Mouse (Mus musculus) skeletal muscle tissue, adult 2 months (tissue): ENCODE data around the gene Tle6.
A peak's percentile ranks its signal among the peaks of the same experiment; 100 is the strongest.

Source experiments
- DNase-seq: peaks from one replicate; pipeline ENCODE4 v3.0.0-alpha.2; 2012; ENCODE audit warnings: low read depth, low spot score

Tle6 gene

DNA sequence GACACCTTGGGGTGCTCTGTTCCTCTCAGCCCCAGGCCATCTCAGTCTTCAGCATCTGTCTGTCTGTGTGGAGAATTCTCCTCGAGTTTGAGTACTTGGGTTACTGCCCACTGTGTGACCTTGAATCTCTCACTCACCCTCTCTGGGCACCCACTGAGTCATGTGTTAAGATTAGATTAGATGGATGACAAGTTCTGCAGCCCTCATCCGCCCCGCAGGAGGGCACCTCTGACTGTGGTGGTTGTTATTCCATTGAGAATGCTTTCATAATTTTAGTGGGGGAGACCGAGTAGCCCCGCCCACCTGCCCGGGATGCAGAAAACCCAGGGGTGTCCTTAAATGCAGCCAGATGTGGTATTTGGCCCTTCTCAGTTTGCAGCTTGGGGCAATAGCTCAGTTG, 37.4 kb downstream of the Tle6 start:
- no peak for DNase-seq

DNA sequence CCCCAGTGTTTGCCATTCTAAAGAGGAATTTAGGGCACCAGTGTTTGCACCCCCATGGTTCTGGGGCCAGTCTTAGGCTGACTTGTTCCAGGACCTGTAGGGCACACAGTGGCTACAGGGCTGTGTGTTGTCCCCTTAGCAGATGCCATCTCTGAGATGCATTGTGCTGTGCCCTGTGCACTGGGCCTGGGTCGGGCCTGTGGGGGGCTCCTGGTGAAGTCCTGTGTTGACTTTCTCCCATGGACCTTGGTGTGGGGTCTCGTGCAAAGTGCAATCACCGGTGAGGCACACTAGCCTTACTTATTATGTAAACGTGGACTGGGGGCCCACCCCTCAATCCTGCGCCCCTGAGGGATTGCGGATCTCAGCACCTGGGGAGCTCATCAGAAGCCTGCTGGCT, 38.5 kb downstream of the Tle6 start:
- DNase-seq, result no peak

DNA sequence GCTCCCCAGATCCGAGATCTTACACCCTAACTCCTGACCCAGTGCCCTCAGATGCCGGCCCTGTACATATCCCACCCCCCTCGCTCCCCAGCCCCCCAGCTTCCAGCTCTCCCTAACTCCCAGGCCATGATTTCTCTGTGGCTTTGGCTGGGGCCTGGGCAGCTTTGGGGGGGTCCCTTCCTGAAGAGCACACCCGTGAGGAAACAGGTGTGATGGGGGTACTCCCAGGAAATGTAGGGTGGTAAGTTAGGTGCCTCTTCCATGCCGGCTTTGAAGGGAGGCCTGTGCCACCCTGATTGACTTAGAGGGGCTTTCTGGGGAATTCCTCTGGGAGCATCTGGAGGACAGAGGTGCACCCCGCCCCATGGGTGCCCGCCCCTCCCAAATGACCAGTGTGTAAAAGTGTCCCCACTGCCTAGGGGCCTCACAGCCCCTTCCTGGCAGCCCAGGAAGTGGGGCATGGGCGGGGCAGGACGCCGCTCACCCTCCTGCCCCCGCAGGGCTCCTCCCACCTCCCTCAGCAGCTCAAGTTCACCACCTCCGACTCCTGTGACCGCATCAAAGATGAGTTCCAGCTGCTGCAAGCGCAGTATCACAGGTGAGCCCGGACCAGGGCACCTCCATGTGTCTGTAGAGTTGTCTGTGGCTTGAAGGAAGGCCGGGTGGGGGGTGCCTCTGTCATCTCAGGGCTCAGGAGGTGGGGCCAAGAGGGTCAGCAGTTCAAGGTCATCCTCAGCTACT, 40.0 kb downstream of the Tle6 start:
- no peak for DNase-seq

DNA sequence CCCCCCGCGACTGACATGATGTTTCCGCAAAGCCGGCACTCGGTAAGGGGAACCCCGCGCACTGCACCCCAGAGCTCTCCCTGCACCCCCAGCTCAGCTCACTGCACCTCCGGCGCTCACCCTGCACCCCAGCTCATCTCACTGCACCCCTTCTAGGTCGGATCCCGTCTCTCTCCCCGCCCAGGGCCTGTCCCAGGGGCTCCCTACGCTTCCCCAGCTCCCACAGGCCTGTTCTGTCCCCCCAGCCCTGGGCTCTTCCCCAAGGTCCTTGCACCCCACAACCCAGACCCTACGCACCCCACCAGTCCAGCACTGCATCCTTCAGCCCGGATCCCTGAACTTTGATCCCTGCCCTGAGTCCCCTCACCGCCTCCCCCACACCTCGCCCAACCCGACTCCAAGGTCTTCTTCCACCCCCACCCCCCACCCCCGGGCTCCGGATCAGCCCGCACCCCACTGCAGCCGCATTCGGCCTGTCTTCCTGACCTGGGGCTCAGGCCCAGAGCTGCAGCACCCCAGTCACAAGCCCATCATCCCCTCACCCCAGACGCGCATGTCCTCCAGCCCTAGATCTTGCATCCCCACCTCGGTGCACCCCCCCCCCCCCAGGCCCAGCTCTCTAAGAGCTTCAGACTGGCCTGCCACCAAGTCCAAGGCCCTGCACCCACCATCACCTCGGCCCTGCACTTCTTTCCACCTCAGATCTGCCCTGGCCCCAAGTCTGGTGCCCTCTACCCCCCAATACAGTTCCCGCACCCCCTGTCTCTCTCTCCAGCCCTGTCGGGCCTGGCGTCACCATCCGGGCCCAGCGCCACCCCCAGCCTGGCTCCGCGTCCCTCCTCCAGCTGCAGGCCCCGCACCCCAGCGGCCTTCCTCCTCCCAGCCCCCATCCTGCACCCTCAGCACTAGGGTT, 41.0 kb downstream of the Tle6 start:
- DNase-seq, result no peak

DNA sequence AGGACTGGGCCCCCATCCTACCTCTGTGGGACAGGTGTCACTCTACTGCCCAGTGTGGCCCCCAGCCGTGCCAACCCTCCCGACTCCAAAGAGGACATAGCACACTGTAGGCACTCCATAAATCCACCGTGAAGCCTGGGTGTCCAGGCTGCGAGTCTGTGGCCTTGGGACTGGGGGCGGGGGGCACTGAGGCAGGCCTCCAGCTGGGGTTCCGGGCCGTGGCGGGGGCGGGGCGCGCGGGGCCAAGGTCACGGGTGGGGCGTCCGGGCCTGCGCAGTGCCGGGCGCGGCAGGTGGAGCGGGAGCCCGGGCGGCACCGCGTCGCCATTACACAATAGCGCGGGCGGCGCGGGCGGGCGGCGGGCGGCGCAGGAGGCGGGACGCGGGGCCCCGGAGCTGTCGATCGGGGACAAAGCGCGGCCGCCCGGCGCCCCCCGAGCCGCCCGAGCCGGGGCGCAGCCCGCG, 41.7 kb downstream of the Tle6 start, which contains the start of gene Aes:
TSS of gene Aes (plus strand) at position 326 of the 464 bp plus-strand sequence.
- DNase-seq, result no peak

DNA sequence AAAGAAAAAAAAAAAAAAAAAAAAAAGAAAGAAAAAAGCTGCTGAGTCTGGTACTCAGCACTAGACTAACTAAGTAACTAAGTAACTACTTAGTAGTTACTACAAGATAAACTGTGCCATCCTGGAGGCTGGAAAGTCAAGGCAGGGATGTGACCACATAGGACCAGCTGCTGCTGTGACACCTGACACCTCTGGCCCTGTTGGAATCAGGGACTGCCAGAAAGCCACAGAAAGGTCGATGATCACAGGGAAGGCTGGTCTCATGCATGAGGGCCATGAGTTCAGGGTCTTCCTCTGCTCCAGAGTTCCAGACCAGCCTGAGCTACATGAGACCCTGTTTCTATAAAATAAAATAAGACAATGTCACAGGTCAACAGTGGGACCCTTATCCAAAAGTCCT, 43.4 kb downstream of the Tle6 start:
- no peak for DNase-seq

DNA sequence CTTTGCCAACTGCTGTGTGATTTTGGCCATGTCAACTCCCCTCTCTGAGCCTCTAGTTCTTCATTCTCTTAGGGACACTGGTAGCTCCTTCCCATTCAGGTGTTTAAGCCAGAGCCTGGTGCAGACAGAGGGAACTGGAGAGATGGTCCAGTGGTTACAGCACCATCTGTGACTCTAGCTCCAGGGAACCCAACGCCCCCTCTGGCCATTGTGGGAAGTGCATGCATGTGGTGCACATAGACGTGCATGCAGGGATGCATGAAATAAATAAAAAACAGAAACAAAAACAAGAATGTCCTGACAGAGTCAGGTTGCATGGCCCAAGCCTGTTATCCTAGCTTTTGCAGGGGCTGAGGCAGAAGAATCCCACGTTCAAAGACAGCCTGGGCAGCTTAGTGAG, 44.6 kb downstream of the Tle6 start:
- no peak for DNase-seq

DNA sequence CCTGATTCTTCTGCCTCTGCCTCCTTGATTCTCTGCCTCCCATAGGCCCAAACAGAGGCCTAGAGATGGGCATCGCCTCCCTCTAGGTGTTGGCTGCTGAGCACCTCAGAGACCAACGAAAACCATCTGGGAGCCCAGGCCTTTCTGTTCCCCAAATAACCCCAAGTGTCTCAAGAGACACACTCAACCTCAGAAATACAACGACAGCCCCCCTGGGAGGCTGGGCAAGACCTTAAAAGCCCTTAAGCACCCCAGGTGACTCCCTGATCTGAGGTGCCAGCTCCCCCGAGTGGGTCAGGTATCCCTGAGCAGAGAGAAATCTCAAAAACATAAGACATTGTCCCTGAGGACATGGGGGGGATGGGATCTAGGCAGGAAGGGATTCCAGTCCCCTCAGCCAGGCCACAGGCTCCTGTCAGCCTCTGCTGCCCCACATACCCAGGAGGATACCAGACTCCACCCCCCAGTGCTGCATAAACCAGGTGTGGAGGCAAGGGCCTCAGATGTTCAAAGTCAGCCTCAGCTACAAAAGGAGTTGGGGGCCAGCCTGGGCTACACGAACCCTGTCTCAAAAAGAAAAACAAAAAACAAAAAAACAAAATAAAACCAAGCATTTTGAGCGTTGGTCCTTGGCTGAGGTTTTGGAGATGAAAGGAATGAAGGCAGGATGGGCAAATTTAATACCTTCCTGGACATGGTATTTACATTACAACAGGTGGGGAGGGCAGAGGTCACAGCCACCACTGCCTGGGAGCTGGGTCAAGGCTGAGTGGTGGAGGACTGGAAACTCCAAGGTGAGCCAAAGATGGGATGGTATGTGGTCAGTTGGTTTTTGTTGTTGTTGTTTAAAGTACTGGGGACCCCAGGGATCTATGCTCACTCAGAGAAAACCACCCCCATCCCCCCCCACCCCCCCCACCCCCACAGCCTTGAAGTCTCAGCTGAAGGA, 46.8 kb downstream of the Tle6 start:
- DNase-seq, result no peak

DNA sequence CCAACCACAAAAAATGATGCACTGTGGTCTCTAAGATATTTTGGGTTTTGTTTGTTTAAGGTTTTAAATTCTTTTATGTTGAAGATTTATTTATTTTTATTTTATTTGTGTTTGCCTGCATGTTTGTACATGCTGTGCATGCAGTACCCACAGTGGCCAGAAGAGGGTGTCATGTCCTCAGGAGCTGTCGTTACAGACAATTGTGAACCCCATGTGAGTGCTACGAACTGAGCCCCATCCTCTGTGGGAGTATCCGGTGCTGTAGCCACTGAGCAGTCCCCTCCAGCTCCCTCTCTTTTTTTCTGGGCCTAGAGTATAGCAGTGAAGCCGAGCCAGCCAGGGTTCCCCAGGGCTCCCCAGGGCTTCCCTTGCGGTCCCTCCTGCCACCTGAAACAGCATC, 47.6 kb downstream of the Tle6 start:
- no peak for DNase-seq

DNA sequence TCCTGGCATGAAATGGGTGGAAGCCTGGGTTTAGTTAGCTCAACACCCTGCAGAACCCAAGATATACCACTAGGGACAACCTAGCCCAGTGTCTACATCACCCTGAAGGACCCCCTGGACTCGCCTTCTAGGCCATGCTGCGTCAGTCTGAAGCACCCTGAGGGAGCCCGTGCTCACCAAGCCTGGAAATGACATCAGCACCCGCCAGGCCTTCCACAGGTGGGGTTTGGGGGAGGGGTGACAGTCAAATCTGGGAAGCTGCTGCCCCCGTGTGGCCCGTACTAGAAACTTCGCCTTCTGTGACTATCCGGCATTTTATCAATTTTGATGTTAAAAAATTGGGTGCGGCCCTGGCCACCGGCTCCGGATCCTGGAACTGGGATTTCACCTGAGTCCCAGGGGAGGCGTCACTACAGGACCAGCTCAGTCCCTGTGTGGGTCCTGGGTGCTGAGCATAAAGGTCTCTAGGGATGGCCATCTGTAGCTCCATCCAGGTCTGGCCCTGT, 49.2 kb downstream of the Tle6 start:
- peak; percentile 92 for DNase-seq

DNA sequence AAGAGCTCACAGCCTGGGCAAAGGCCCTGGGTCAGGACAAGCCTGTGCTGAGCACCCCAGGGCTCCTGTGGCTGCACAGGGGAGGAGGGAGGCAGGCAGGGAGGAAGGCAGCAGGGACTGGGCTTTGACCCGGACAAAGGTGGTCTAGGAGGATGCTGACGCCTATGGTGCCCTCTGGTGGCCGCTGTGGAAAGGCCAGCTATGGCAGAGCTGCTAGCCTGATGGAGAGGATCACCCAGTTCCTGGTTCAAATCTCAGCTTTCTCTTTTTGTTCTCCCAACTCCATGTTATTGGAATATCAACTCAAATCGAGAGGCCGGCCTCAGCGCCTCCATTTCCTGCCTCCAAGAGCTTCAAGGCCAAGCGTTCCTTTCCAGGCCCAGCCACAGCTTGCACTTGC, 50.6 kb downstream of the Tle6 start:
- DNase-seq, result no peak

DNA sequence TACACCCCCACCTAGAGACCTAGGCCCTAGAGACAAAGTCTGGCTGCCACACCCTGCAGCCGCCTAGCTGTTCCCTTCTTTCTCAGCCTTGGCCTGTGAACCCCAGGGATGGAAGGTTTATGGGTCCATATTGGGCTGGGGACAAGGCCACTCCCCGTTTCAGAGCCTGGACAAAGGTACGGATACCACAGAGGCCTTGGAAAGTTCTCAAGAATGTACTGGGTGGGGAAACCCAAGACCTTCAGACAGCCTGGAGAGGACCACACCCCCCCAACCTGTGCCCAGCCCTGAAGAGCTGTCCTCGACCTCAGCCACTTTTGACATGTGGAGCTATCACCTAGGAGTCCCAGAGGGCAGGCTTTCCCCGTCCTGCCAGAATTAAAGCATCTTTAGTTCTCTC, 51.9 kb downstream of the Tle6 start:
- DNase-seq, result no peak

DNA sequence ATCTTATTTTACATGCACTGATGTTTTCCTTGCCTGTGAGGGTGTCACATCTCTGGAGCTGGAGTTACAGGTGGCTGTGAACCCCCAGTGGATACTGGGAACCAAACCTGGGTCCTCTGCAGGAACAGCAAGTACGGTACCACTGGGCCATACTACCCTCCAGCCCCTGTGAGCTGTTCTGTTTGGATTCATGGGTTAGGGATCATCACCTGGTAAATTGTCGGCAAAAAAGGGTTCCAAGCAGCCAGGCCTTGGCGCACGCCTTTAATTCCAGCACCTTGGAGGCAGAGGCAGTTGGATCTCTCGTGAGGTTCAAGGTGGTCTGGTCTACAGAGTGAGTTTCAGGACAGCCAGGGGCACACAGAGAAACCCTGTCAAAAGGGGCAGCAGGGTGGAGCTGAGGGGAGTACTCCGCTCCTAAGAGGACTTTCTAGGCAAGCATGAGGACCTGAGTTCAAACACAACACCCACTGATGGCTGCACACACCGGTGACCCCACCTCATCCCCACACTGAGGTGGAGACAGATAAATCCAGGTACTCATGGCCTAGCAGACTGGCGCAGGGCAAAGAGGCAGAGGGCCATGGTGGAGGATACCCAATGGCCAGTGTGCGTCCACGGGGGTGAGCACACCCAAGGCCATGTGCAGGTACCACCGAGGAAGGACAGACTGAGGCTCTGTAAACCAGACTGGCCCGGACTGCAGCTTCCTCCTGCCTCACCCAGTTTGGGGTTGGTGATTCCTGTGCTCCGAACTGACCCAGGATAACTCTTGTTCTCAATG, 53.9 kb downstream of the Tle6 start:
- no peak for DNase-seq

DNA sequence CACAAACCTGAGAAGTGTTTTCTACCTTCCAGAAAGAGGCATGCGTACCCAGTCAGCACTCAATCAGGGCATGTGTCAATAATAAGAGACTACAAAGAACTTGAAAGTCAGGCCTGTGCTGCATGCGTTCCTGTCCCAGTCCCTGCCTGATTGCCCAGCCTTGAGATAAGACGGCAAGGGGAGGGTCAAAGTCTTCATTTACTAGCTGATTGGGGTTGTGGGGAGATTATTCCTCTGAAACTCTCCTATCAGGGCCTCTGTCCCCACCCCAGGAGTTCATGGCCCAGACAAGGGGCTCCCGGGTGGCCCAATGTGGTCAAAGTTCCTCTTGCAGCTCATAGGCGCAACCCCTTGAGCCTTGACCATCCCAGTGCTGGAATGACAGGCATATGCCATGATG, 54.5 kb downstream of the Tle6 start:
- no peak for DNase-seq

DNA sequence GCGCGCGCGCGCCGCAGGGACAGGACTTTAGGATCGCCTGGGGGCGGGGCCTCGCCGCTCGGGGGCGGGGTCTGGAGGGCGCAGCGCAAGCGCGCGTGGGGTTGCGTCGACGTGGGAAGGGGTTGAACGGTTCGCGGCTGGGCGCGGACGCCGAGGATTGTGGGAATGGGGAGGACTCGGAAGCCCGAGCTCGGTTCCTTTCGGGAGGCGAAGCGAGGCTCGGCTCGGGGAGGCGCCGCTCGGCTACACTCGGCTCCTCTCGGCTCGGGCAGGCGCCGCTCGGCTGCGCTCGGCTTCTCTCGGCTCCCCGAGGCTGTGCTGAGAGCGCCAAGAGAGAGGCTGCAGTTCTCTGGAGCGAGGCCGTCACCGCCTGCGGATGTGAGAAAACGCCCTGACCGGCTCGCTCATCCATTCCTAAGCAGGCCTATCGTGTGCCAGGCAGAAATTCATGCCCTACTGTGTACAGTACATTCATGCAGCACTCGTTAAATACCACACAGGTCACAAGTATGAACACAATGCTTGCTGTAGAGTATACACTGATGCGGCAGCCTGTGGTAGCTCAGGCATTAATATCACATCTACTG, 55.6 kb downstream of the Tle6 start, which contains the start of gene Gna11:
TSS of gene Gna11 (minus strand) at position 30 of the 587 bp plus-strand sequence.
- DNase-seq, result peak; percentile 99

DNA sequence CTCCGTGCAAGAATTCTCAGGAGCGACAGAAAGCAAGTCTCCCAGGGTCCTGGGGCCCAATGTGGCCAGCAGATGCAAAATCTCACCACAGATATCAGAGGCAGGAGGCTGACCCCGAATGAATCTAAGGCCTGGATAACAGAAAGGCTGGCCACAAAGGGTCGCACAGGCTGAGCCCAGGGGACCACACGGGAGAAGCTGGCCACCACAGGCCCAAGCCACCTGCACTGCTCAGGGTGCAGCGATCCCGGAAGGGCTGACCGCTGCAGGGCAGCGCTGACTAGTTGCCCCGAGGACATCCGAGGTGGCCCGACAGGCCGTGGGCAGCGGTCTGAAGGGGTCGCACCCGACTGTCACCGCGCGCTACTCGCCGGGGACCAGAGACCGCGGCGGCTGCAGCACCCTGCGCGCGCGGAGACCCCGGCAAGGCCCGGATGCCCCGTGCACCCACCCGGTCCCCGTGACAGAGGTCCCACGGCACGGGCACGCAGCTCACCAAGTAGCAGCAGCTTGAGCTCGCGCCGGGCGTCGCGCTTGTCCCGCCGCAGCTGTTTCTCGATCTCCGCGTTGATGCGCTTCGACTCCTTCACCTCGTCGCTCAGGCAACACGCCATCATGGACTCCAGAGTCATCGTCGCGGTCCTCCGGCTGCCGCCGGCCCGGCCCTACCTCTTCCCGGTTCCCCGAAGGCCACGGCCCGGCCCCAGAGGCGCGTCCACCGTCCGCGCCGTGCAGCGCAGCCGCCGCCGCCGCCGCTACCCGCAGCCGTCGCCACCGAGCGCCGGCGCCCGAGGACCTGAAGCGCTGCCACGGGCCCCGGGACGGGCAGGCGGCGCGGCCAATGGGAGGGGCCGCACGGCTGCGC, 56.3 kb downstream of the Tle6 start:
- DNase-seq, result no peak

DNA sequence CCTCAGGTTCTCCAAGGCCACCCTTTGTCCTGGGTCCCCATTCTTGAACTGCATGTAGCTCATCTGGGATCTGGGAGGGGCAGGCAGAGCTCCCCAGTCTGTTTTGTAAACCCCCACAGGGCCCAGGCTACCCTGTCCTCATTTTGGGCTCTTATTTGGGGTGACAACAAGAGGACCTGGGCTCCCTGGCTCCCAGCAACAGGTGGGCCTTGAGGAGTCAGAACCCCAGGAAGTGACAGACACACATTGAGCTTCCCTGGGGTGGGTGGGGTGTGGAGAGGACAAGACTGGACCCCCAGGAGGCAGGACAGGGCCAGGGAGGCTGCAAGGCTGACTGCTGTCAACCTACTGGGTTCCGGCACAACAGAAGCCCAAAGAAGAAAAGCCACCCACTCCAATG, 57.2 kb downstream of the Tle6 start:
- DNase-seq, result no peak

DNA sequence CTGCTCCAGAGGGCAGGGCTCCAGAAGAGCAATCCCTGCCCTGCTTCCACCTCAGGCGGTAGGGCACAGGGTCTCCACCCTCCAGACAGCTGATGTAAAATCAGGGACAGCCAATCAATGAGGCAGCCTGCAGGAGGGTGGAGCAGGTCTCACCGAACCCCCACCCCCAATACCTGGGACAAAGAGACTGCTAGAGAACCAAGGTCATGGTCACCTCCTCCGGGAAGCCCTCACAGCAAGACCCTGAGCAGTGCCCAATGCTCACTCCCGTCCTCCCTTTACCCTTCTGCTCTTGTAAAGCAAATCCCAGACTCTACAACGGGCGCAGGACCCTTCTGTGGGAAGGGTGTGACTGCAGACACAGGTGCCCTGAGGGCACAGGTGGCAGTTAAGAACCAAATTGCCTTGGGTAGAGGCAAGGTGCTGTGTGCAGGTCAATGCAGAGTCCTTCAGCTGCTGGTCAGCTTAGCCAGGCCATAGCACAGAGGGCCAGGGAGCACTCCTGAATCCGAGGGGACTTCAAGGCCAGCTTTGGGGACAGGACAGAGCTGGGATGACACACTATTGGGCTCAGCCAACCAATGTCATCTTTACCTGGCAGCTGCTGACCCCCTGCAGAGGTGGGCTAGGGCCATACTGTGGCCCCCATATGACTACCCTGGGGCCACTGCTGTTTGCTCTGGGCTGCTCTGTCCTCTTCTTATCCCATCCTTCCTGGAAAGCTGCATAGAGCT, 58.0 kb downstream of the Tle6 start:
- no peak for DNase-seq

DNA sequence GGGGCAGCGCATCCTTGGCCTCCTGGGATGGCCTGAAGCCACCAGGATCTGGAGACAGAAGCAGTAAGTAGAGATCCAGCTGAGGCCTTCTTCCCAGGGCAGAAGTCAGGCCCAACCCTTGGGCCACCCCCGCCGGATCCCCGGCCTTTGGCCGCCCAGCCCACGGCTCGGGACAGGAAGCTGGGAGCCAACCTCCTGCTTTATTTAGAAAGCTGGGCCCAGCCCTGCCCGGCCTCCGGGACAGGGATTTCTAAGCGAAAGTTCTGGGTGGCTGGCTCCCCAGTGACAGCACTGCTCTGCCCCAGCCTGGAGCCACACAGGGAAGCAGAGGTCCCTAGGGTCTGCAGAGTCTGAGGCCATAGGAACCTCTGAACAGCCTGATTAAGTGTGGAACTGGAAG, 59.1 kb downstream of the Tle6 start:
- no peak for DNase-seq
